ENCODE assay signal across 8 mouse cellular contexts in genomic region chr7:128236856-128237592, GRCm38 (mm10). TPM values are rescaled to one million over a fixed set of nuclear protein-coding genes. Genes with fewer than 3 reads are reported as not detected.
A peak's percentile ranks its signal among the peaks of the same experiment; 100 is the strongest.
DNase-seq lines count a peak whose midpoint lies in the region; ATAC-seq lines count a peak whose summit lies in the region.

TSS of gene Armc5 (plus strand) at chr7:128237342.

- H3K4me1 ChIP-seq in lung, embryonic 16.5 days (replicated peaks; ENCODE audit: control insufficient read depth, insufficient read depth, low read length) = peaks cover 13% of the 10 kb centered on the region

- peak; percentile 36 for ATAC-seq in frontal cortex, adult (ENCODE audit: low TSS enrichment)
- ATAC-seq in hematopoietic stem cell, adult 5-6 weeks (replicated peaks in 1 of 2; ENCODE audit: insufficient read depth in 1 of 2, low FRiP score in 2 of 2, low TSS enrichment in 1 of 2, low read depth in 1 of 2, poor library complexity in 2 of 2, severe bottlenecking in 2 of 2) = peak; percentile 6 to 24; a peak in 1 of 4 replicates
- ATAC-seq in lung, embryonic 16.5 days (ENCODE audit: low read depth) = peak; percentile 37

- peaks cover 13% of the 10 kb centered on the region for H3K36me3 ChIP-seq in lung, embryonic 16.5 days (ENCODE audit: control insufficient read depth, insufficient read depth, low read length)

- H3K4me3 ChIP-seq in lung, embryonic 16.5 days (ENCODE audit: low read length) = peak within 1 kb of the TSS; percentile 75

- peak within 1 kb of the TSS; percentile 91 for H3K9ac ChIP-seq in lung, embryonic 16.5 days (ENCODE audit: low read length)

- 23% methylated on average over 37 of the region's 37 CpGs for WGBS in lung, embryonic 16.5 days

- DNase-seq in MN1 (ENCODE audit: low spot score) = peak; percentile 82
- peak; percentile 91 for DNase-seq in cerebellum, adult 9-10 months
- peak; percentile 67 for DNase-seq in layer of hippocampus, adult 9-10 months (ENCODE audit: low spot score)
- DNase-seq in ovary, postnatal 10 days (ENCODE audit: low spot score) = peak; percentile 85
- DNase-seq in thymus, postnatal 10 days (ENCODE audit: low spot score in 2 of 2) = peak; percentile 68 to 81

- no peaks in the 10 kb centered on the region for H3K9me3 ChIP-seq in lung, embryonic 16.5 days (ENCODE audit: control insufficient read depth, low read length)

- H3K4me2 ChIP-seq in lung, embryonic 16.5 days (ENCODE audit: low read depth, low read length) = peak within 1 kb of the TSS; percentile 71

- peak within 1 kb of the TSS; percentile 99 for H3K27ac ChIP-seq in lung, embryonic 16.5 days (ENCODE audit: low read length)

- no peaks in the 10 kb centered on the region for H3K27me3 ChIP-seq in lung, embryonic 16.5 days (ENCODE audit: control insufficient read depth, insufficient read depth, low read depth, low read length)

RNA-seq across cellular contexts. Expression of gene Armc5, which starts in this region (rescaled TPM):
- total RNA-seq in hematopoietic stem cell, adult 5-6 weeks (2017) = 9.8 and 13.0 TPM in 2 replicates
- polyA plus RNA-seq in lung, embryonic 16.5 days (2015; fragmentation: Nextera tagmentation; extraction: Ambion mirVana) = 20.0 TPM in 2 replicates

Comparison
In these comparisons a context has a peak if more than half of its experiments do, and no peak if none do; other contexts are left out.
1. Peak in every context shown above with its lines: DNase-seq, ATAC-seq, H3K4me3 ChIP-seq and H3K27ac ChIP-seq.